Mouse (Mus musculus): ENCODE data around the gene Ccdc93. TPM values are rescaled to one million over a fixed set of nuclear protein-coding genes. Genes with fewer than 3 reads are reported as not detected.
A peak's percentile ranks its signal among the peaks of the same experiment; 100 is the strongest.

Gene Ccdc93
- total and polyA plus RNA-seq, 3 experiments, result 21.3 to 21.5 TPM; not detected in 1

DNA sequence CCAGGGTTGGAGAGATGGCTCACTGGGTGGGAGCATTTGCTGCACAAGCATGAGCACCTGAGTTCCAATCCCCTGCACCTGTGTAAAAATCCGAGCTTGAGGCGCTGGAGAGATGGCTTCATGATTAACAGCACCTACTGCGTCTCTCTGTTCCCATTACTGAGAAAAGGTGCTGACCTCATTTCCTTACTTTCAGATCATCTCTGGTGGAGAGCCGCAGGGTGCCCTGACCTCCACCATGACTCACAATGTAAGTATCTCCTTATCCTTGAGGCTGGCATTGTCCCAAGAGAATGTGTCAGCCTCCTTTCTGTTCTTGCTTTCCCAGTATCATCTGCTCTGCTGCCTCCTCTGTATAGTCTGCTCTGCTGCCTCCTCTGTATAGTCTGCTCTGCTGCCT lies 52.2 kb downstream of the Ccdc93 start:
- Histone ChIP-seq H3K9me3 (replicated peaks; ENCODE audit: insufficient read depth, low read length) (no peaks in the 10 kb centered on the region), H3K4me1 (ENCODE audit: control insufficient read depth in 1 of 2, insufficient read depth in 2 of 2, low read length in 2 of 2) (peaks cover 5 to 12% of the 10 kb centered on the region in 2 experiments; a peak in 3 of 4 replicates), H3K79me2 (ENCODE audit: control insufficient read depth, insufficient read depth, low read length, poor library complexity) (no peaks in the 10 kb centered on the region), H3K27ac (ENCODE audit: control insufficient read depth, low read depth, low read length) (no peak overlapping the region), H3K9ac (ENCODE audit: control insufficient read depth, low read depth, low read length, poor library complexity, severe bottlenecking) (no peak overlapping the region), H3K27me3 (ENCODE audit: control insufficient read depth in 1 of 2, insufficient read depth in 2 of 2, low read length in 2 of 2) (no peaks in the 10 kb centered on the region), H3K36me3 (ENCODE audit: control insufficient read depth in 1 of 2, insufficient read depth in 2 of 2, low read length in 2 of 2) (peaks cover under 1 to 13% of the 10 kb centered on the region in 2 experiments), H3K4me3 (ENCODE audit: control insufficient read depth in 1 of 2, insufficient read depth in 1 of 2, low read depth in 2 of 2, low read length in 2 of 2) (no peak overlapping the region)
- DNase-seq (ENCODE audit: low read depth, low spot score), result peak; percentile 70
- TF ChIP-seq E2F4 (IDR thresholded peaks at IDR 0.05; ENCODE audit: borderline replicate concordance, low read depth, low read length), result no peak
- no peak for TF ChIP-seq USF1 (IDR thresholded peaks at IDR 0.05; ENCODE audit: low read depth, low read length)
- no peak for TF ChIP-seq ZKSCAN1 (IDR thresholded peaks at IDR 0.05; ENCODE audit: low read depth, low read length)
- no peak for TF ChIP-seq ZMIZ1 (IDR thresholded peaks at IDR 0.05; ENCODE audit: low read depth, low read length)

DNA sequence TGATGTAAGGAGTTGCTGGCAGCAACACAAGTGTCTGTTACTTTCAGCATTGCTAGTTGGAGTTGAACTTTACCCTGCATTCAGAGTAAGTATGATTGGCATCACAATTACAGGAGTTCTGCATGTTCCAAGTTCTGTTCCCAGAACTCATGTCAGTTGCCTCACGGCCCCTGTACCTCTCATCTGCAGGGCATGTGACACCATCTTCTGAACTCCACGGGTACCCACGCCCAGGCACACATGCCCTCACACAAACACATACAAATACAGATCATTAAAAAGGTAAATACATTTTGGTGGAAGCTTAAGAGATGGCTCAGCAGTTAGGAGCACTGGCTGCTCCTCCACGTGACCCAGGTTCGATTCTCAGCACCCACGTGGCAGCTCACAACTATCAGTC lies 56.0 kb downstream of the Ccdc93 start:
- no peak for DNase-seq (ENCODE audit: low read depth, low spot score)
- Histone ChIP-seq H3K9ac (ENCODE audit: control insufficient read depth, low read depth, low read length, poor library complexity, severe bottlenecking) (no peak overlapping the region), H3K79me2 (ENCODE audit: control insufficient read depth, insufficient read depth, low read length, poor library complexity) (no peaks in the 10 kb centered on the region), H3K4me3 (ENCODE audit: control insufficient read depth in 1 of 2, insufficient read depth in 1 of 2, low read depth in 2 of 2, low read length in 2 of 2) (no peak overlapping the region), H3K9me3 (replicated peaks; ENCODE audit: insufficient read depth, low read length) (no peaks in the 10 kb centered on the region), H3K36me3 (ENCODE audit: control insufficient read depth in 1 of 2, insufficient read depth in 2 of 2, low read length in 2 of 2) (peaks cover 0 to 4% of the 10 kb centered on the region in 2 experiments; a peak in 3 of 4 replicates), H3K27me3 (ENCODE audit: control insufficient read depth in 1 of 2, insufficient read depth in 2 of 2, low read length in 2 of 2) (no peaks in the 10 kb centered on the region), H3K4me1 (ENCODE audit: control insufficient read depth in 1 of 2, insufficient read depth in 2 of 2, low read length in 2 of 2) (0 out of 4 replicates have a peak, but pooled peaks cover 0 to 6% of the 10 kb centered on the region in 2 experiments), H3K27ac (ENCODE audit: control insufficient read depth, low read depth, low read length) (no peak overlapping the region)
- no peak for TF ChIP-seq POLR2A (IDR thresholded peaks at IDR 0.05; ENCODE audit: control insufficient read depth in 1 of 2, insufficient read depth in 1 of 2, low read depth in 1 of 2, low read length in 2 of 2, poor library complexity in 1 of 2)
- no peak for TF ChIP-seq KAT2A (conservative IDR thresholded peaks at IDR 0.05; ENCODE audit: low read depth, low read length)
- TF ChIP-seq CHD1 (IDR thresholded peaks at IDR 0.05; ENCODE audit: low read depth, low read length), result no peak
- TF ChIP-seq CTCF (IDR thresholded peaks at IDR 0.05 in 2 of 3, conservative IDR thresholded peaks at IDR 0.05 in 1 of 3; ENCODE audit: control insufficient read depth in 1 of 3, insufficient read depth in 1 of 3, low read depth in 2 of 3, low read length in 3 of 3, poor library complexity in 1 of 3, severe bottlenecking in 1 of 3), result no peak
- no peak for TF ChIP-seq ZKSCAN1 (IDR thresholded peaks at IDR 0.05; ENCODE audit: low read depth, low read length)
- no peak for TF ChIP-seq NRF1 (IDR thresholded peaks at IDR 0.05; ENCODE audit: insufficient read depth, low read depth, low read length, poor library complexity, severe bottlenecking)
- no peak for TF ChIP-seq RAD21 (IDR thresholded peaks at IDR 0.05; ENCODE audit: low read depth, low read length)
- no peak for TF ChIP-seq JUND (IDR thresholded peaks at IDR 0.05; ENCODE audit: low read depth, low read length)
- TF ChIP-seq EP300 (IDR thresholded peaks at IDR 0.05; ENCODE audit: low read depth in 1 of 2, low read length in 2 of 2), result no peak
- TF ChIP-seq ZMIZ1 (IDR thresholded peaks at IDR 0.05; ENCODE audit: low read depth, low read length), result no peak
- TF ChIP-seq SIN3A (IDR thresholded peaks at IDR 0.05; ENCODE audit: low read length), result no peak
- TF ChIP-seq HCFC1 (IDR thresholded peaks at IDR 0.05; ENCODE audit: low read depth, low read length), result no peak
- no peak for TF ChIP-seq ELF1 (IDR thresholded peaks at IDR 0.05; ENCODE audit: low read depth, low read length)
- TF ChIP-seq NELFE (IDR thresholded peaks at IDR 0.05; ENCODE audit: low read depth, low read length), result no peak
- TF ChIP-seq SMC3 (IDR thresholded peaks at IDR 0.05; ENCODE audit: low read depth, low read length), result no peak
- TF ChIP-seq MAZ (IDR thresholded peaks at IDR 0.05; ENCODE audit: low read depth, low read length), result no peak
- no peak for TF ChIP-seq UBTF (IDR thresholded peaks at IDR 0.05; ENCODE audit: borderline replicate concordance, insufficient read depth, low read depth, low read length)
